ENCODE assay signal across 15 mouse cellular contexts in genomic region chr1:143903234-143903633, GRCm38 (mm10).
"Had no signal": no experiment of that assay in that cellular context is flagged by ENCODE, and none has a peak within 500 bp of the region (broad histone marks: within the 10 kb centered on the region; RNA-seq: fewer than 3 reads in every experiment).

No protein-coding gene starts in this region.

- H3K27me3 ChIP-seq: kidney, embryonic 15.5 days; limb, embryonic 15.5 days; liver, embryonic 12.5 days; midbrain, embryonic 12.5 days; neural tube, embryonic 13.5 days had no signal

- H3K4me2 ChIP-seq: kidney, embryonic 15.5 days; limb, embryonic 15.5 days; liver, embryonic 12.5 days; lung, embryonic 14.5 days; midbrain, embryonic 12.5 days; neural tube, embryonic 13.5 days had no signal

- H3K4me1 ChIP-seq: kidney, embryonic 15.5 days; limb, embryonic 15.5 days; liver, embryonic 12.5 days; midbrain, embryonic 12.5 days; neural tube, embryonic 13.5 days had no signal

- H3K4me3 ChIP-seq: kidney, embryonic 15.5 days; left cerebral cortex, adult 2 months; limb, embryonic 15.5 days; liver, embryonic 12.5 days; midbrain, embryonic 12.5 days; neural tube, embryonic 13.5 days had no signal

- H3K9me3 ChIP-seq: kidney, embryonic 15.5 days; limb, embryonic 15.5 days; liver, embryonic 12.5 days; midbrain, embryonic 12.5 days; neural tube, embryonic 13.5 days had no signal

- DNase-seq: kidney, adult 2 months; kidney, postnatal 14 days; retina, postnatal 1 day; spleen, adult 18-20 months; thymus, adult 18-20 months; thymus, postnatal 14 days had no signal

- H3K27ac ChIP-seq: kidney, embryonic 15.5 days; left cerebral cortex, adult 2 months; limb, embryonic 15.5 days; liver, embryonic 12.5 days; midbrain, embryonic 12.5 days; neural tube, embryonic 13.5 days had no signal

- H3K36me3 ChIP-seq: kidney, embryonic 15.5 days; limb, embryonic 15.5 days; liver, embryonic 12.5 days; midbrain, embryonic 12.5 days; neural tube, embryonic 13.5 days had no signal

- H3K9ac ChIP-seq: kidney, embryonic 15.5 days; limb, embryonic 15.5 days; liver, embryonic 12.5 days; lung, embryonic 14.5 days; midbrain, embryonic 12.5 days; neural tube, embryonic 13.5 days had no signal

- ATAC-seq: intestine, embryonic 16.5 days; liver, embryonic 12.5 days; midbrain, embryonic 16.5 days had no signal
